Mouse (Mus musculus) MN1 (cell line): Measurements from ENCODE around the gene Adamtsl3.

Experiments
- DNase-seq: peaks from one replicate; pipeline ENCODE4 v3.0.0-alpha.2; 2016; ENCODE audit warnings: low spot score

Gene Adamtsl3

GRCm38 (mm10) chr7:82335211-82336121 lies at the start of gene Adamtsl3:
Gene Adamtsl3, plus strand, starts transcription at chr7:82335694.
- no peak for DNase-seq

- no peak for DNase-seq
Measured at GRCm38 (mm10) chr7:82287242-82287641, 48.3 kb upstream of the Adamtsl3 start.

GRCm38 (mm10) chr7:82293441-82293840 lies 42.1 kb upstream of the Adamtsl3 start:
- DNase-seq: no peak

GRCm38 (mm10) chr7:82294083-82294482 lies 41.4 kb upstream of the Adamtsl3 start:
- DNase-seq: no peak

GRCm38 (mm10) chr7:82294611-82295010 lies 40.9 kb upstream of the Adamtsl3 start:
- DNase-seq: no peak

- DNase-seq: no peak
Measured at GRCm38 (mm10) chr7:82308398-82308797, 27.1 kb upstream of the Adamtsl3 start.

- no peak for DNase-seq
Measured at GRCm38 (mm10) chr7:82318515-82318914, 17.0 kb upstream of the Adamtsl3 start.

- DNase-seq: no peak
Measured at GRCm38 (mm10) chr7:82326616-82327015, 8.9 kb upstream of the Adamtsl3 start.

- DNase-seq: no peak
Measured at GRCm38 (mm10) chr7:82327201-82327600, 8.3 kb upstream of the Adamtsl3 start.

GRCm38 (mm10) chr7:82327881-82328280 lies 7.6 kb upstream of the Adamtsl3 start:
- no peak for DNase-seq

- no peak for DNase-seq
Measured at GRCm38 (mm10) chr7:82329831-82330230, 5.7 kb upstream of the Adamtsl3 start.

GRCm38 (mm10) chr7:82330860-82331259 lies 4.6 kb upstream of the Adamtsl3 start:
- DNase-seq: no peak

GRCm38 (mm10) chr7:82334000-82334399 lies 1.5 kb upstream of the Adamtsl3 start:
- DNase-seq: no peak

GRCm38 (mm10) chr7:82336132-82336531 lies 638 bp downstream of the Adamtsl3 start:
- DNase-seq: no peak

GRCm38 (mm10) chr7:82338121-82338520 lies 2.6 kb downstream of the Adamtsl3 start:
- DNase-seq: no peak

- DNase-seq: no peak
Measured at GRCm38 (mm10) chr7:82338532-82338931, 3.0 kb downstream of the Adamtsl3 start.

- DNase-seq: no peak
Measured at GRCm38 (mm10) chr7:82339214-82339613, 3.7 kb downstream of the Adamtsl3 start.

GRCm38 (mm10) chr7:82341476-82341875 lies 6.0 kb downstream of the Adamtsl3 start:
- no peak for DNase-seq

- DNase-seq: no peak
Measured at GRCm38 (mm10) chr7:82346706-82347105, 11.2 kb downstream of the Adamtsl3 start.

- DNase-seq: no peak
Measured at GRCm38 (mm10) chr7:82349796-82350195, 14.3 kb downstream of the Adamtsl3 start.

GRCm38 (mm10) chr7:82350421-82350820 lies 14.9 kb downstream of the Adamtsl3 start:
- no peak for DNase-seq

- DNase-seq: no peak
Measured at GRCm38 (mm10) chr7:82359146-82359545, 23.7 kb downstream of the Adamtsl3 start.

GRCm38 (mm10) chr7:82359674-82360073 lies 24.2 kb downstream of the Adamtsl3 start:
- DNase-seq: no peak

- DNase-seq: no peak
Measured at GRCm38 (mm10) chr7:82360186-82360585, 24.7 kb downstream of the Adamtsl3 start.
